Mouse (Mus musculus) thymus, adult 2 months (tissue): Measurements from ENCODE around the gene 1700029F12Rik. TPM values are rescaled to one million over a fixed set of nuclear protein-coding genes. Genes with fewer than 3 reads are reported as not detected.

ENCODE experiments used
- DNase-seq: peaks from one replicate; pipeline ENCODE4 v3.0.0; 2021
- H3K27ac ChIP-seq: fragments of 200-500 bp; 2 replicates; pipeline ENCODE4 v1.5.1; 2012; ENCODE audit warnings: low read length, control low read depth; ENCODE audit not compliant: control insufficient read depth, insufficient read depth
- H3K27me3 ChIP-seq: fragments of 200-500 bp; 2 replicates; pipeline ENCODE4 v1.6.1; 2012; ENCODE audit warnings: mild to moderate bottlenecking, low read length, moderate library complexity, mixed read lengths; ENCODE audit not compliant: control insufficient read depth, insufficient read depth
- H3K36me3 ChIP-seq: fragments of 200-500 bp; 2 replicates; pipeline ENCODE4 v1.6.1; 2012; ENCODE audit warnings: mild to moderate bottlenecking, low read length, moderate library complexity; ENCODE audit not compliant: control insufficient read depth, insufficient read depth
- H3K4me1 ChIP-seq: fragments of 200-500 bp; replicated peaks from 2 replicates; pipeline ENCODE4 v1.6.1; 2012; ENCODE audit warnings: low read length; ENCODE audit not compliant: control insufficient read depth, insufficient read depth
- H3K4me3 ChIP-seq: fragments of 200-500 bp; 2 replicates; pipeline ENCODE4 v1.5.1; 2012; ENCODE audit warnings: mild to moderate bottlenecking, low read length, control low read depth, moderate library complexity; ENCODE audit not compliant: control insufficient read depth, insufficient read depth
- CTCF ChIP-seq: fragments of 200-500 bp; IDR thresholded peaks from 2 replicates; pipeline ENCODE4 v1.5.1; 2012; ENCODE audit warnings: mild to moderate bottlenecking, control low read depth, low read length, moderate library complexity, borderline replicate concordance; ENCODE audit not compliant: control insufficient read depth, poor library complexity, insufficient read depth; ENCODE audit errors: extremely low read depth
- POLR2A ChIP-seq: fragments of 200-500 bp; IDR thresholded peaks from 2 replicates; pipeline ENCODE4 v1.6.1; 2012; ENCODE audit warnings: mild to moderate bottlenecking, low read length, control low read depth, moderate library complexity; ENCODE audit not compliant: control insufficient read depth, poor library complexity, insufficient read depth; ENCODE audit errors: extremely low read depth
- WGBS: fragments of 180-500 bp; shearing (Covaris S2); methylation state at CpG from one replicate; pipeline ENCODE4 v1.1.7; 2018; 5-methylcytosine and 5-hydroxymethylcytosine counted together
- polyA plus RNA-seq: library from polyadenylated mRNA; depleted of rRNA; stranded (reverse); fragments of >200 nt; gene quantifications from 2 replicates; pipeline ENCODE4 v1.2.3, GENCODE M21; 2012

Gene 1700029F12Rik
- polyA plus RNA-seq, 1 experiment: 4.1 TPM

DNA sequence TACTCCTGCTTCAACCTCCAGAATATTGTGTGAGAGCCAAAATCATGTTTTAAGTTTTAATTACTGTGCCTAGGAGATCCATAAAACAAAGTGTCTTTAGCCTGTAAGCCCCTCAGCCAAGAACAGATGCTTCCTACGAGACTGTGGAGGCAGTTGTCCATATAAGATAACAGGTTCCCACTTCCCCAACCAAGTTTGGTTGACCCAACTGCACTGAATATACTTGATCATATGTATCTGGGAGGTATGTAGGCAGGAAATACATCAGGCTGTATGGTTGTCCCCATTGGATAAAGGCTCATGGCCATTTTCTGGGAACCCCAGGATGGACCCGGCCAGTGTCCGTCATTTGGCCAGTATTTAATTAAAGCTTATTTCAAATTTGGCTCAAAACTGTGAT, 44.1 kb downstream of the 1700029F12Rik start:
- Histone ChIP-seq H3K27ac (no peak overlapping the region), H3K27me3 (peaks cover 13% of the 10 kb centered on the region; the same call in 1 of the 2 replicates), H3K36me3 (no peaks in the 10 kb centered on the region), H3K4me1 (peaks cover 5% of the 10 kb centered on the region; the same call in 1 of the 2 replicates), H3K4me3 (no peak overlapping the region)
- TF ChIP-seq CTCF (no peak), POLR2A (no peak)
- 84% methylated on average over 3 of the region's 3 CpGs for WGBS
- DNase-seq: no peak

DNA sequence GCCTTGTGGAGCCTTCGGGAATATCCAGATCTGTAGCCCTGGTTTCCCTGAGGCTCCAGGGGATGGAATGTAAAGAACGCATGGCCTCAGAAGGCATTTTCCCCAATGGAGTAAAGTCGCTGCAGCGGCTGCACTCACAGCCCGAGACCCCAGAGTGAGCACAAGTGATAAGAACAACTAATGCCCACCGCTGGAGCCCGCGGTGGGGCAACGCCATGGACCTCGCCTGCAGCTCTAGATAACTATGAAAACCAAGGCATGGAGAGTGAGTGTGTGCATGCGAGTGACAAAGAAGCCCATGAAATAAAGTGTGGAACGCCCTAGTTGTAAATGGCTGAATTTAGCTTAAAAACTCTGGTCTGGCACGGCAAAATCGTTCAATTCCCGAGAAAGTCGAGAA, 45.0 kb downstream of the 1700029F12Rik start:
- TF ChIP-seq POLR2A (no peak), CTCF (no peak)
- Histone ChIP-seq H3K27ac (no peak overlapping the region), H3K27me3 (peaks cover 14% of the 10 kb centered on the region; the same call in 1 of the 2 replicates), H3K4me1 (peaks cover 3% of the 10 kb centered on the region; the same call in 1 of the 2 replicates), H3K4me3 (no peak overlapping the region), H3K36me3 (no peaks in the 10 kb centered on the region)
- WGBS: 98% methylated on average over 16 of the region's 16 CpGs
- no peak for DNase-seq

- no peaks in the 10 kb centered on the region for H3K36me3 ChIP-seq
- WGBS: 29% methylated on average over 12 of the region's 12 CpGs
- peaks cover 22% of the 10 kb centered on the region for H3K4me1 ChIP-seq
- H3K27ac ChIP-seq: no peak overlapping the region
- H3K4me3 ChIP-seq: no peak overlapping the region
- DNase-seq: no peak
- H3K27me3 ChIP-seq: peaks cover 17% of the 10 kb centered on the region; the same call in 1 of the 2 replicates
- TF ChIP-seq POLR2A (no peak), CTCF (no peak)
Measured at GRCm38 (mm10) chr13:96985599-96986275, 48.4 kb downstream of the 1700029F12Rik start.

GRCm38 (mm10) chr13:96984688-96985087, 49.5 kb downstream of the 1700029F12Rik start:
- no peak overlapping the region for H3K4me3 ChIP-seq
- H3K4me1 ChIP-seq: peaks cover 22% of the 10 kb centered on the region
- no peaks in the 10 kb centered on the region for H3K36me3 ChIP-seq
- no peak overlapping the region for H3K27ac ChIP-seq
- TF ChIP-seq POLR2A: no peak
- TF ChIP-seq CTCF: no peak
- peaks cover 17% of the 10 kb centered on the region; the same call in 1 of the 2 replicates for H3K27me3 ChIP-seq
- WGBS: 82% methylated on average over 5 of the region's 5 CpGs
- no peak for DNase-seq

DNA sequence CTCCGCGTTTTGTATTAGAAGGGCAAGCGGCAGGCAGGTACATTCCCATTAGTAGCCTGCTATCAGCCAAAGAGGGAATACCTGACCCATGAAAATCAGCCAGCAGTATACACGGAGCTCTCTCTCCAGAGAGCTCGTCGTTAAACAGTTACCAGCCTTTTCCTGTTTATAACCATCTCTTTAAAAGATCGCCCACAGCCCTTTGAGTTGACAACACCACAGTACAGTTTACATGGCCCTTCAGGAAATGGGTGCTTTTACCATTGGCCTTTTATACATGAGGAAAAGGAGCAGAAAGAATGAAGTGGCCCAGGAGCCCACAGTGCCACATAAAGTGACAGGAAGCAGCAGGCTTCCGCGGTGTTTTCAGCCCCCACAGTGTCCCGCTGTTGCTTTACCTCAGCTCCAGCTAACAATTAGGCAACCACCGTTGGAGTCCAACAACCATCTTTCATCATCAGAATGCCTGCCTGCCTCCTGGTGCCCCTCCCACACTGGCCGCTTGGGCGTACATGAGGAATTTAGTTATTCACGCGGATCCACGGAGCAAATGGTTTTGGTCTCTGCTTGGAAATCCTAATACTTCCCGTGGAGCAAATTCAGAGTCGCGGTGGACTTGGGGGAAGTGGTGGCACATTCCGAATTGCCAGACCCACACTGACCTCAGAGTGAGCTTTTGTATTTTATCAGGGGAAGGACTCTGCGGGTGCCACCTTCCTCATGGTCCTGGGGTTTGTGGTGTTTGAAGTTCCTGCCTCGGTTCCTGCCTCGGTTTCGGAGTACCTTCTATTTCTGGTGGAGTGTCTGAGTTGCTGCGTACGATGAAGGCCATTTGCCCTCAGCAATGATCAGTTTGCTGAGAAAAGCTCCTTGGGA, 50.7 kb downstream of the 1700029F12Rik start:
- TF ChIP-seq CTCF (no peak), POLR2A (no peak)
- WGBS: 4% methylated on average over 26 of the region's 26 CpGs
- peak; percentile 36 for DNase-seq
- Histone ChIP-seq H3K4me3 (peak overlapping the region; percentile 43), H3K27ac (no peak overlapping the region), H3K27me3 (peaks cover 17% of the 10 kb centered on the region; the same call in 1 of the 2 replicates), H3K4me1 (peaks cover 22% of the 10 kb centered on the region), H3K36me3 (no peaks in the 10 kb centered on the region)

- Histone ChIP-seq H3K4me3 (no peak overlapping the region), H3K36me3 (no peaks in the 10 kb centered on the region), H3K4me1 (peaks cover 21% of the 10 kb centered on the region), H3K27ac (no peak overlapping the region), H3K27me3 (peaks cover 7% of the 10 kb centered on the region; the same call in 1 of the 2 replicates)
- DNase-seq: no peak
- no peak for TF ChIP-seq POLR2A
- no peak for TF ChIP-seq CTCF
Measured at GRCm38 (mm10) chr13:96980561-96980960, 53.6 kb downstream of the 1700029F12Rik start.
